Mouse (Mus musculus): Measurements from ENCODE around the gene Mapkap1.
A peak's percentile ranks its signal among the peaks of the same experiment; 100 is the strongest.

DNA sequence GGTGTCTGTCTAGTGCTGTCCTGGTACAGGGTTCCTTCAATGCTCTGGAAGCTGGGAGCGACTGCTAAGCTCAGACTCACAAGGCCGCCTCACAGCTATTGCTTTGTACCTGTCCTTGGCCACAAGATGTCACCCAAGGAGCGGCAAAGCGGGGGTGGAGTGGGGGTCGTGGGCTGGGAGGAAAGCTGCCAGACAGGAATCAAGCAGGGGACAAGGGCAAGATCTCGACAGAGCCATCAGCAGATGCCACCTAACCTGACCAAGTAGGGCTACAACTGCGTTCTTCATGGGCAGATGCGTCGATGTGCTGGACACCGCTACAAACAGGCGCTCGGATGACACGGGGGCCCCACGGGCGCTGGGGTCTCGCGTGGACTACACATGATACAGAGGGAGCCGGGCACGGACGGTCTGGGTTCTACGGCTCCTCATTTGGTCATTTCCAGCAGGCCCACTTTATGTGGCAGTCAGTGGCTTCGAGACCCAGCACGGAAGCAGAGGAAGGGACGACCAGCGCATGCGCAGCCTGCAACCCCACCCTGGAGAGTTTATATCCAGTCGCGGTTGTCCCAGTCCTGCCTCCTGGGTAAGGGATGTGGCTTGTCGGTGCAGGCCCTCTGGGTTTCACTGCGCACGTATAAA lies 264.9 kb downstream of the Mapkap1 start:
- peak in 1 of 2 experiments; percentile 55; a peak in 2 of 4 replicates for TF ChIP-seq CTCF (conservative IDR thresholded peaks at IDR 0.05 in 1 of 2, IDR thresholded peaks at IDR 0.05 in 1 of 2; ENCODE audit: low read depth in 2 of 2, low read length in 2 of 2)
- peak; percentile 42 for TF ChIP-seq RAD21 (IDR thresholded peaks at IDR 0.05; ENCODE audit: low read depth, low read length)
- no peak for TF ChIP-seq POLR2A (IDR thresholded peaks at IDR 0.05; ENCODE audit: low read depth, low read length)
- TF ChIP-seq MAFK (IDR thresholded peaks at IDR 0.05; ENCODE audit: insufficient replicate concordance, low read length), result no peak
- TF ChIP-seq JUN (IDR thresholded peaks at IDR 0.05; ENCODE audit: insufficient read depth, low read depth, low read length), result no peak
- no peak for TF ChIP-seq POLR2AphosphoS2 (IDR thresholded peaks at IDR 0.05; ENCODE audit: low read depth, low read length)
- no peak for TF ChIP-seq GABPA (IDR thresholded peaks at IDR 0.05; ENCODE audit: insufficient replicate concordance, low read depth, low read length)

Data from CH12.LX (cell line).